Mouse (Mus musculus) right cerebral cortex, adult 18-20 months (tissue): Measurements from ENCODE around the gene Rem1.
"Not testable (repeated sequence)": the region's sequence is repeated elsewhere in the genome, so short reads cannot be mapped to it uniquely, and the experiment has no call there.

Experiments
- DNase-seq: peaks from one replicate; pipeline ENCODE4 v3.0.0; 2022; ENCODE audit warnings: mixed read lengths

Gene Rem1

DNA sequence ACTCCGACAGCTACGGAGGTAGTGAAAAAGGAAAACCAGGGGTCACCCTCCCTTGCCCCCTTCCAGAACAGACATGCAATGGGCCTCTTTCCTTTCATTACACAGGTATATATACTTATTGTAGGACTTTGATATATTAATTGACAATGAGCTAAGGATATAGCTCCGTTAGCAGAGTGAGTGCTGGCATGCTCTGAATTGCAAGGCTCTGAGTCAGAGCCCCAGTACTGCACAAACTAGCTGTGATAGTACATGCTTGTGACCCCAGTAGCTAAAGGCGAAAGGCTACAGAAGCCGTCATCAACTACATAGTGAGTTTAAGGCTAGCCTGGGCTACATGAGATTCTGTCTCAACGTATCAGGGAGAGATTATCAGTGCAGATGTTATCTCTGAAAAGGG is 3.2 kb downstream of the Rem1 start:
- no peak for DNase-seq

DNA sequence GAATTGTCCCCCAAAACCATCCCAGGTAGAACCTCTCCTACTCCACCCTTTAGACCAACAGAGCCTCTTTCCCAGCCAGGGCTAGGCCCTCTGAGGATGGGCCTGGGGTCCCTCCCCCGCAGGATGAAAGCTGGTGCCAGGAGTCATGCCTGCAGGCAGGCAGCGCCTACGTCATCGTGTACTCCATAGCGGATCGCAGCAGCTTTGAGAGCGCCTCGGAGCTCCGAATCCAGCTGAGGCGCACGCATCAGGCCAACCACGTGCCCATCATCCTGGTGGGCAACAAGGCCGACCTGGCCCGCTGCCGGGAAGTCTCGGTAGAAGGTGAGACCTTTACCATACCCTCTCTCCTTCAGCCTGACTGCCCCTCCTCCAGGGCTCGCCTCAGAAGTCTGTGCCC is 6.6 kb downstream of the Rem1 start:
- no peak for DNase-seq

DNA sequence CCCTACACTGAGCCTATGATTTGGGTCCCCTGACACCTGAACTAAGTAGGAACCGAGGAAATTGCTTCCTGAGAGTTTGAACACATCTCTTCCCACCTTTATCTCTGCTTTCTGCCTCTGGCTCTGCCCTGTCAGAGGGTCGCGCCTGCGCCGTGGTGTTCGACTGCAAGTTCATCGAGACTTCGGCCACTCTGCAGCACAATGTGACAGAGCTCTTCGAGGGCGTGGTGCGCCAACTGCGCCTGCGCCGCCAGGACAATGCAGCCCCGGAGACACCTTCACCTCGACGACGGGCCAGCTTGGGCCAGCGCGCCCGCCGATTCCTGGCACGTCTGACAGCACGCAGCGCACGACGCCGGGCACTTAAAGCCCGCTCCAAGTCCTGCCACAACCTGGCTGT is 7.6 kb downstream of the Rem1 start:
- no peak for DNase-seq

DNA sequence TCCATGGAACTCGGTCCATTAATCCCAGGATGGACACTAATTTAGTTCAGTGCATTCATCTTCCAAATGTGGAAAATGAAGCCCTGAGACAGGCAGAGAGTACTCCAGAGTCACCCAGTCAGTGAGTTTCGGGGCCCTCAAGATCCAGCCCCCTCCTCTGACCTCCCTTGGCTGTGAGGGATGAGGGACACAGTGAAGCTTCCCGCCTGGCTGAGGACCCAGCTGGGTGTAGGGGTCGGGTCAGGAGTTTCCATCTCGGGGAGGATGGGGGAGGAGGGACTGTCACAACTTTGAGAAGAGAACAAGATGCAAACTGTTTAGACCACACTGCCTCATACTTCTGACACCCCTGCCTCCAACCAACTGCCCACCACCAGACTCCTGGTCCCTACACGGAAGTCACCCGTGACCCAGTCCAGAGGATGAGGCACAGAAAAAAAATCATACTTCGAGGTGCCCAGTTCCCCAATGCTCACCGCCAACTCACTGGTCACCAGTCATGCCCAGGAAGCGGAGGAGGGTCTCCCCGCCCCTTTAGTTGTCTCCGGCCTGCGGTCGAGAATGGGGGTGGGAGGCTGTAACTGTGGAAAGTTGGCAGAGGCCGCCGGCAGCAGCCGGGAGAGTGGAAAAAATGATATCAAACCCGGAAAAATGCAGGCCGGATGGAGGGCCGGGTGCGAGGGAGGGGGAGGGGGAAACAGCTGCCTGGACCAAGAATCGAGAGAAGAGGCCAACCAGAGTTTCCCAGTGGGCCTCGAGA is 9.7 kb downstream of the Rem1 start:
- no peak for DNase-seq

DNA sequence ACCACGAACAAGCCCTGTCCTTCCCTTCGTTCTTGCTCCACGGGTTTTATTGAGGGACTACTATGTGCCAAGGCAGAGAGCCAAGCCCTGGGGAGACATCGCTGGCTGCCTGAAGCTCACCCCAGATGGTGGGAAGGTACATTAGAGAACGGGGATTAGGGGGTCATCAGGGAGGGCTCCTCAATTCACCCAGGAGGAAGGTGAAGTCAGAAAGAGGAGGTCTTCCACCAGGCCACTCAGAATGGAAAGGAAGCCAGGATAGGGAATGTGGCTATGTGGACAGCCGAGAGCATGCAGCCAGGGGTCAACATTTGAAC is 10.2 kb downstream of the Rem1 start:
- DNase-seq, result no peak

DNA sequence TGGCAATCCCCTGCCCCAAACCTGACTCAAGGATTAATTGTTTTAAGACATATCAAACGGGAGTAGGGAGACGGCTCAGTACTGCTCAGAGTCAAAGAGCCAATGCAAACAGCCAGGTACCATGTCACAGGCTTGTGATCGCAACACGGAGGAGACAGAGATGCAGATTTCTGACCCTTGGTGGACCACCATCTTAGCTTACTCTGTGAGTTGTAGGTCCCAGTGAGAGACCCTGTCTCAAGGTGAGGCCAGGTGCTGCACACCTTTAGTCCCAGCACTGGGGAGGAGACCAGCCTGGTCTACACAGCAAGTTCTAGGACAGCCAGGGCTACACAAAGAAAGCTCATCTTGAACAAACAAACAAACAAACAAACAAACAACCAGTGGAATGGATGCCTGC is 10.6 kb downstream of the Rem1 start:
- no peak for DNase-seq

DNA sequence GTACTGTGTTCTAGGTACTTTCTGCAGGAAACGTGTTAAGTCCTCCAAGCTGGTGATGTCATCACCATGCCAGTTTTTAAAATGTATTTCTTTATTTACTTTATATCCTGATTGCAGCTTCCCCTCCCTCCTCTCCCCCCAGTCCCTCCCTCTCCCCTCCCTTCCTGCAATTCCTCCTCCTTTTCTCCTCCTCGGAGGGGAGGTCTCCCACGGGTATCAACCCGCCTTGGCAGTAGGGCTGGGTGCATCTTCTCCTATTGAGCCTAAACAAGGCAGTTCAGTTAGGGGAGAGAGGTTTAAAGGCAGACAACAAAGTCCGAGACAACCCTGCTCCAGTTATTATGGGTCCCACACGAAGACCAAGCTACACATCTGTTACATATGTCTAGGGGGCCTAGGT is 12.1 kb downstream of the Rem1 start:
- no peak for DNase-seq

DNA sequence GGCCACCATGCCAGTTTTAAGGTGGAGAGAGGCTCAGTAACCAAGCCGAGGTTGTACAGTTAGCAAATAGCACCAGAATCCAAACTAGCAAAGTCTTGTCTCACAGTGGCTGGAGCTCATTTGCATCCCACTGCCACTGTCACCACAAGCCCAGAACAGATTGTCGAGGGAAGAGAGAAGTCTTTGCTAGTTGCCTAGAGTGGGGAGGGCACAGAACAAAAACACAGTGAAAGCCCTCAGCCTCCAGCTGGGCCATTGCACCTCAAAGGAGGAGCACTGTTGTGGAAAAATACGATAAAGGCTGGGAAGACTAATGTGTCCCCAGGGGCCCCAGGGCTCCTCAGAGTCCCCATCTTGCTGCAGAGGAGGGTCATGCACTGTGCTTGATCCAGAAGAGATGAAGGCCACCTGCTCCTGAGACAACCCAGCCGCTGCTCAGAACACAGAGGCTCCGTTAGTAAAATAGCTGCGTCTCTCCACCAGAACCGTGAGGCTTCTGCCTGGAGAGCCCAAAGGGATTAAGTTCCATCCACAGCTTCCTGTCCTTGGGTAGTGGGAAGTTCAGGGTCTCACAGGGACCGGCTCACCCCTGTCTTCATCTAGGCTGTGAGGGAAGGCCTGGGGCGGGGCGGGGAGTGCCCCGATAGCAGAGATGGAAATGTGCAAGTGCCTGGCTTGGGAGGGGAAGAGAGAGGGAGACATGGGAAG is 12.8 kb downstream of the Rem1 start:
- DNase-seq, result no peak

DNA sequence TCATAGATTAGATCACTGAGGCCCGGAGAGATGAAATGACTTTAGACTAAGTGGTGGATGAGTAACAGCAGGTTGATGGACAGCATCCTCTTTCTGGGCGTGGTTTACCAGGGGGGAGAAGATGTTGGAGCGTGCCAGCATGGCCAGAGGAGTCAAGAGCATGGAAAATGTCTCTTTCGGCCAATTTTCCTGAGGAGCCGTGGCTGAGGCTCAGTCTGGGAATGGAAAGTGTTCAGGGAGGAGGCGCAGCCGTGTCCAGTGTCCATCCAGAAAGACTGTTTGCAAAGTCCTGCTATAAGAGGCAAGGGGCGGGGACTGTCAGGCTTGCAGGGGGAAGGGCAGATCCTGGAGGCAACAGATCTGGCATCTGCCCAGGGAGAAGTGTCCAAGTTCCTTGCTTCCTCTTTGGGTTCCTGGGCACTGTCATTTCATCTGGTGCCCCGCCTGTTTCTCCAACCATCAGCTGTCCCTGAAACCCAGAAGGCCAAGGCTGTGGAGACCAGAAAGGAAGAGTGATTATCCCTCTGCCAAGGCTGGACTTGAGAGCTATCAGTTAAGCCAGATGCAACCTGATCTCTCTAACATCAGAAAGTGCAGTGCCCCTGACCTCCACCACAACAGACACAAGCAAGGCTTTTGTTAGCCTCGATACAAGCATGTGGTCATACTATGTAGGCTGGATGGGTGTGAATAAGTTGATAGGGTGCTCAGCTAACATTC is 26.3 kb downstream of the Rem1 start:
- DNase-seq, result no peak

DNA sequence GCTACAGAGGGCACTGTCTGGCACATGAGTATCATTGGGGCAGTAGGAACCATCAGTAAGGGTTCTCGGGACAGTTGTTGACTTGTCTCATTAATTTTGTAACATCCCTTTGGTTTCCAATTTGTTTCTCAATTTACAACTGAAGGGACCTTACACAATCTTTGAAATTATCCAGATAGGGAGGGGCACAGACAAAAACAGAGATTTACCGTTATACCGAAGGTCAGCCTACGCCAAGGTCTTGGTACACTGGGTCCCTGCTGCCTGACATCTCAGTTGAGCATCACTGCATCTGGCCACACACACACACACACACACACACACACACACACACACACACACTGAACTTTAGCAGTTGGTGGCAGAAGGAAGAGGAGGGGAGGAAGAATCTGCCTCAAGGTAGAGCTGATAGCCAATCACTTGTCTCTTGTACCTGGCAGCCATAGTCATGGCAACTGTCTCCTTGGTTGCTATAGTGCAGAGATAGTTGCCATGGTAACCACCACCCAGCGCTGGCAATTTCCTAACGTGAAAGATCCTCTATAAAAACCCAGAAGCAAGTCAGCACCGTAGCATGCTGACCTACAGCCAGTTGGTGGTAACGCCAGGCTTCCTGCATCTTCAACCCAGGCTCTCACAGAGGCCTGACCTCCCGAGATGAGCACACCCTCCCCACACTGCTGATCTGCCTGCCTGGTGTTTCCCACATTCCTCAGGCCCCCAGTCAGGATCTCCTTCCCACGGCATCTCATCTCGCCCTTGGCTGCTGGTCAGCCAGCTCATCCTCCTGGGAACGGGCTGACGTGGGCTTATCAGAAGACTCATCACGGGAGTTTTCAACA is 27.3 kb downstream of the Rem1 start:
- DNase-seq, result peak; percentile 87

DNA sequence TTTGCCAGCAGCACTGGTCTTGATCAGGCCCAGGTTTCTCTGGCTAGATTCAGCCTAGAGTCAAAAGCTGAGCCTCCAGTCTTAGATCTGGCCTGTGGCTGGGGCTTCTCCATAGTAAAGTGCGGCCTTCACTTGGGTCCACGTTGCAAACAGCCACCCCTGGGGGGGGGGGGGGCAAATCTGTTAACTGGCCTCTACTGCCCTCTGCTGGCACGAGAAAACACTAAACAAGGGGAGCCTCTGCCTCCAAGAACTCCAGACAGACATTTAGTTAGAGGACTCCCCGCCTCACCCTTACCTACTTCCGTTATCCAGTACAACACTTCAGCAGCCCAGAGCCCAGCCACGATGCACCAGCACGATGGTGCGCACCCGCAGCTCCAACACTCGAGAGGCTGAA is 30.6 kb downstream of the Rem1 start:
- no peak for DNase-seq

DNA sequence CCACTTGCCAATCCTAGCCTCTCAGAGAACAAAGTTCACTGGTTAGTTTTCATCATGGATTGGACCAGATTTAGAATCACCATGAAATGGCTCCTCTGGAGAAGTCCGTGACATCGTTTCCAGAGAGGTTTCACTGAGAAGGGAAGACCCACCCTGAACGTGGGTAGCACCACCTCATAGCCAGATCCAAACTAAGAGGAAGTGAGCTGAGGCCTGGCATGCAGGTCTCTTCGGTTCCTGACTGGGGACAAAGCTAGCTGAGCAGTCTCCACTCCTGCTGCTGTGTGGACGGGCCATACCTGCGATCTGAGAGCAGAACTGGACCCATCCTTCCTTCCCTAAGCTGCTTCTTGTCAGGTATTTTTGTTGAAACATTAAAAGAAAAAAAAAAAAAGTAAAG is 34.4 kb downstream of the Rem1 start:
- DNase-seq, result no peak

DNA sequence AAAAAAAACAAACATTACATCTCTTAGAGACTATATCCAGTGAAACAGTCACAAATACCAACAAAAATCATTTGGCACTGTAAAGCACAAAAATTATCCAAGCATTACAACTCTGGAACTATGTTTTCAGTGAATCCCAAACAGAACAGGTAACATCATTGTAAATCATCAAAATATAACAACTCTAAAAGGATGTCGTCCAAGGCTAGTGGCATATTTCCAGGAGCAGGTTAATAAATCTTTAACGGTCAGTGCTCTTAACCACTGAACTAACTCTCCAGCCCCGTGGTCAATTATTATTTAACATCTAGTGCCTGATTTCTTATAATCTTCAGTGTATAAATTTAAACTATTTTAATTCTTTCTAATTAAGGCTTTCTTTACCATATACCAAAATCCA is 39.4 kb downstream of the Rem1 start:
- not testable (repeated sequence) for DNase-seq

DNA sequence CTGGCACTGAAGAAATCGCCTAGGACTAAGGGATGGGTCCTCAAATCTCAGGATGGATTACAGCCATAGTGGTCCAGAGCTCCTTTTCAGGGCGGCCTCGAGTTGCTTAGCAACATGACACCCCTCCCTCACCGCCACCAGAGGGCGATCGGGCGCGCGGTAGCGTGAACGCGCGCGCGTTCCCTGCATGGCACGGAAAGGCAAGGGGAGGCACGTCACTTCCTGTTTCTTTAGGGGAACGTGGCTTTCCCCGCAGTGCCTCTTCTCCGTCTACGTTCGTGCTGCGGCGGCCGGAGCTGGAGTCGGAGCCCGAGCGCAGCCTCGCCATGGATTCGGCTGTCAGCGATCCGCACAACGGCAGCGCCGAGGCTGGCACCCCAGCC is 42.5 kb downstream of the Rem1 start, which contains the start of gene H13:
Gene H13, plus strand, starts transcription at position 206 of the 383 bp plus-strand sequence.
- peak; percentile 92 for DNase-seq

DNA sequence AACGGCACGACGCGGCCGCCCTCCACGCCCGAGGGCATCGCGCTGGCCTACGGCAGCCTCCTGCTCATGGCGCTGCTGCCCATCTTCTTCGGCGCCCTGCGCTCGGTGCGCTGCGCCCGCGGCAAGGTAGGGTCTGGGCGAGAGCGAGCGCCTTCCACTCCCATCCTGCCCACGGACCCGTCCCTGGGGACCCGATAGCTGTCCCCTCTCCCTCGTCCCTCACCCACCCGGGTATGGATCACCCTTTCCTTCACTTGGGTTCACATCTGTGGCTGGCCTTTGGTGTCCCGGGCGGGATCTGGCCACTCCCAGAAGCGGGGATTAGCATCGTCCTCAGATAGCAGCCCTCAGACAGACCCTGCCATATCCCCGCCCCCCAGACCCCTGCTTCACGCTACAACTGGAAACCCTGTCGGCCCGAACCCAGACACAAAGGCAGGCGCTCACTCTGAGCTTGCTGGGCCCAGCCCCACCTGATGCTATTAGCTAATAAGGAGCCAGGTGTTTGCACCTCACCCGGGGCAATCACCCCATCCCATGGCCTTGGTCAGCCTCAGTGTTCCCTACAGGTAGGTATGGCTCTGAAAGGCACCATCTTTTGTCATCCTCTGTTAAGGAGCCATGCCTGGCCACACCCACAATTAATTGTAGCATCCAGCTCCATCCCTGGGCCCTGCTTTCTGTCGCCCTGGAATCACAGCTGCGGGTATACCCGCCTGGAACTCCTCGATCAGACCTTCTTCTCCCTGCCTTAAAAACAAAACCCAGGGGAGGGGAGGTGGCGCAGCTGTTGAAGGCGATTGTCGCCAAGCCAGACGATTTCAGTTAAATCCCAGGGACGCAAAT is 43.1 kb downstream of the Rem1 start:
- no peak for DNase-seq

DNA sequence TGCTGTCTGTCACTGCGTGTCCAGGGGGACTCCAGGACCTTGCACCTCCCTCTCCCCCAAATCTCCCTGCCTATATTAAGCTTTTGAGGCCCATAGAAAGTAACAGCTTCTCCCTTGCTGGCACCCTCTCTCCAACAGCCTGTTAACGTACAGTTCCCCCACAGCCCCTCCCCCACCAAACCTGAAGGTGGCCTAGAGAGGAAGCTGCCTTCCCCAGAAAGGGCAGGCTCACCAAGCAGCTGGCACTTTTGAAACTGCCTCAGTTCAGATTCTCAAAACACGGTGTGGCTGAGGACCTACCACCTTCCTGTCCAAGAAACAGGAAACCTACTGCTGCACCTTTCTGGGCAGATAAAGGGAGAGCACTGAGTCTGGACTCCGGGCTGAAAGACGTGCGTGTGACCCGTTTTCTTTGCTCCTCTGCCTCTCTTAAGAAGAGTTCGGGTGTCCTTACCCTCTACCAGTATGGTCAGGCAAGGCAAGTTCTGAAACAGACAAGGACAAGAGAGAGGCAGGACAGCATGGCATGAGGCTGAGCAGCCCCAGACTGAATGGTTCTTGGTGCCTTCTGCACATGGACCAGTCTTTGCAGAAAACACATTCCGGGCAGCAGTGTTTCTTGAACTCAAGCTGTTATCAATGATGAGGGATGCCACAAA is 44.4 kb downstream of the Rem1 start:
- no peak for DNase-seq

DNA sequence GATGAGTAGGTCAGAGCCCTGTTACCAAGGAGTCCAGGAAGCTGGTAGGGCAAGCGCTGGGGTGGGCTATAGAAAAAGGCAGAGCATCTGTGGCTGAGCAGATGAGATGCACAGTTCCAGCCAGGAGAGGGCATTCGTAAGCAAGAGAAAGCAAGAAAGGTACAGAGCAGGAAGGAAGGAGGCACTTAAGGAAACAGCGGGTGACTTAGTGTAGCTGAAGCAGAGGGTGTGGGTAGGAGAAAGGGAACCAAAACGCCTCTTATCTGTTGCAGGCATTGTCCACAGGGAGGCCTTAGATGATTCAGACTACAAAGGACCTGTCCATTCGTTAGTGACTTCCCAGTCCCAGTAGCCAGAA is 44.9 kb downstream of the Rem1 start:
- DNase-seq, result peak; percentile 71

DNA sequence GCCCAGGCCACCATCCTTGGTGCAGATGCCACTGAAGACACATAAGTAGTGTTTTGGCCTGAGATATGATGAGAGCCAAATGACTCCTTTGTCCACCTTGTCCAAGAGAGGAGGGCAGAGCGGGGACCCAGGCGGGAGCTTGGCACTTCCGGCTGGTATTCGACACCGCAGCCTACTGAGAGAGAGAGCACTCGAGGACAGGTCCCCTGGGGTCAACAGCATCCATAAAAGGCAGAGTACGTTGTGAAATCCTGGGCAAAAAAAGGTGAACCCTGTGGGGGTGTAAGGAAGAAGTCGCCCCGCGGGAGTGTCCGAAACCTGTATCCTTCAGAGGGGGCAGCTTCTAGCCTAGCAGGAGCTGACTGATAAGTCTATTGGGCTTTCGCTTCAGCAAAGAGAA is 45.4 kb downstream of the Rem1 start:
- no peak for DNase-seq

DNA sequence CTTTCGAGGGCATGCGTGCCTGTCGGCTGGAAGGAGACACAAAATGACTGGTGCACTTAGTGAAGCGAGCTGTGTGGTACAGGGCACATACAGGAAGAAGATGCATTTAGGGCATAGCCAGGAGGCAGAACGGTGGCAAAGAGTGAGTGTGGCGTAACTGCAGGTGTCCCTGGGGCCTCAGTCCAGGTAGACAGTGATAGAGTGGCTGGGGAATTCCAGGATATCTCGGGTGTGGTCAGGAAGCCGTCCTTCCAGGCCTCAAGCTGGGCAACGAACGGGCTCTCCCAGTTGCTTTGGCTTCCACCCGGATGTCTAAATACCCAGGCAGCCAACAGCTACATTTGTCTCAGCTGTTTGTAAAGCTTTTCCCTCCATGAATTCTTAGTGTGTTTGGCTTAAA is 47.4 kb downstream of the Rem1 start:
- no peak for DNase-seq

DNA sequence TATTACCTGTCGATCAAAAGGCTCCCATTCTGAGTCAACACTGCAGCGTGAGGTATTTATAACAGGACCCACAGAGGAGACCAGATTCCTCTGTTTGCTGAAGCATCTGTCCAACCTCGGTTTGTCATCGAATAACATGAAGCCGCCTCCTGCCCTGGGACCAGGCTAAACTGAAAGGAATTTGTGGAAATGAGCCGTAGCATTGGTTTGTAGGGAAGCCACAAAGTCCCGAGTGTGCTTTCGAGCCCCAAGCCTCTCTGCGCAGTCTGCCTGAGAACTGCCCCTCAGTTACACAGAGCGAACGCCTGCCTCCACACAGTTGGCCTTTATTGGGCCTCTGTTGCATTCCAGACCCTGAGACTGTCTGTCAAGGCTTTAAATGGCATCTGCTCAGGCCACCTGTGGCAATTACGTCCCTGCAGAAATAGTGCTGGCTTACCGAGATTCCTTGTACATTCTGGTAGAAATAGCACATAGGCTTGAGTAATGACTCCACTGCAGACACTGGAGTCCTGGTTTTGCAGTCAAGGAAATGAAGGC is 48.6 kb downstream of the Rem1 start:
- DNase-seq, result no peak

DNA sequence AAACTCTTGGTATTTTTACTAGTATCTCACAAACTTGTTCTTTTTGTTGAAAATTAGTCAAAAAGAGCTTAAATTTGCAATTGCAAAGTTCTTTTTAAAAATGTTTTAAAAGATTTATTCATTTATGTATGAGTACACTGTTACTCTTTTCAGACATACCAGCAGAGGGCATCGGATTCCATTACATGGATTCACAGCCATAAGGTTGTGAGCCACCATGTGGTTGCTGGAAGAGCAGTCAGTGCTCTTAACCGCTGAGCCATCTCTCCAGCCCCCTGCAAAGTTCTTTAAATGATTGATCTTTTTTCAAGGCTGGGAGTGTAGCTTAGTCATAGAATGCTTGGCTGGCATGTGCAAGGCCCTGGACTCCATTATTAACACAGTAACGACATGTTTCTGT is 51.6 kb downstream of the Rem1 start:
- DNase-seq, result peak; percentile 48

DNA sequence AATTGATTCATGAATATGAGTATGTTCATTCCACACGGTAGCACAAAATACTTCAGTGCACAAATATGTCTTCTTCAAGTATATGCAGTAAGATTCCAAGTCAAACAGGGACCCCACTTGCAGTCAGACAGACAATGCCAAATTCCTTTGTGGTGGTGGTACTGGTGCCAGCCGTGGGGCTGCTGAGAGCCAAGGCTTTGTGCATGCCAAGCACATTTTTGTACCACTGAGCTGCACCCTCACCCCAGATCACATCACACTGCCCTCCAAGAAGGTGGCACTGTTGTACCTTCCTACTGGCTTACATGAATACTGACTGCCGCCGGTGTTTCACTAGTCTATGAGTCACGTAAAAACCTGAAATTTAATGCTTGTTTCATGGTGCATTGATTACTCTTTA is 52.2 kb downstream of the Rem1 start:
- DNase-seq, result no peak
